Mouse (Mus musculus): ENCODE measurements at regions not wholly inside any gene's neighbourhood (a gene's known extent, or its start where the extent isn't known, plus 50 kb on each side); places are given as distances from the start of the nearest gene placed in this dataset.

DNA sequence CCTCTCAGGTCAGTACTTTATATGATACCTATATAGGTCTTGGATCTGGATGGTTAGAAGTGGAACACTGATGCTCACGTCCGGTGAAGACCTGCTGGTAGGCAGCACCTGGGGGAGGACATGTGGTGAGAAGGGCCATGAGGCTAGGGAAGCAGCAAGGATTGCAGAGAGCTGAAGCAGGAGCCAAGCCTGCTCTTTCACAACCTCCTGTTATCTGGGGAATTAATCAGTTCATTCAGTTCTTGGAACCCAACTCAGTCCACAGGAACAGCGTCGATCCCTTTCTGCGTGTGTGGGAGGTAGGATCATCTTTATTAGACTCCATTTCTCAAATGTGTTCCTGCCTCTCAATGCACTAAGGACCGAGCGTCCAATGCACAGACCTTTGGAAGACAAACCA lies 107.9 kb upstream of the Ofcc1 start:
- no peaks in the 10 kb centered on the region for H3K9me3 ChIP-seq
- 94% methylated on average over 7 of the region's 7 CpGs for WGBS
- ATAC-seq (replicated peaks) = no peak

DNA sequence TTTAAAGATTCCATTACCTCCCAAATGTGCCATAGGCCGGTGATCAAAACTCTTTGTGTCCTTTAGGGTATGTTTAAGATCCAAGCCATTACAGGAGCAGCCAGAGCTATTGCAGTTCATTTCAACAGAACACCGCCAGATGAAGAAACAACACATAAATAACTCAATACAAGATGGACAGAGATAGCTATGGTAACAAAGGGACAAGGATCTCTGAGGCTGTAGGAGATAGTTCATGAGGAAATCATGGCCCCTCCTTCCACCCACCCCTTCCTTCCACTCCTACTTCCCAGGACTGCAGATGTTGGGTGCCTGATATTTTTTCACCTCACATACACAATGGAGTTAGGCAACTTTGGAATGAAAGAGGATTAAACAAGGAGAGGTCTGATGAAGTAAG lies 92.1 kb upstream of the Ofcc1 start:
- no peak overlapping the region for H3K27ac ChIP-seq (replicated peaks)
- no peaks in the 10 kb centered on the region for H3K36me3 ChIP-seq
- no peak overlapping the region for H3K4me2 ChIP-seq (replicated peaks)
- H3K4me3 ChIP-seq = no peak overlapping the region
- H3K9me3 ChIP-seq = no peaks in the 10 kb centered on the region
- H3K9ac ChIP-seq (replicated peaks) = no peak overlapping the region
- WGBS = 98% methylated on average over 2 of the region's 2 CpGs
- H3K27me3 ChIP-seq = no peaks in the 10 kb centered on the region
- H3K4me1 ChIP-seq = no peaks in the 10 kb centered on the region
- no peak for ATAC-seq (replicated peaks)

More for the DNA sequence above, 107.9 kb upstream of the Ofcc1 start:
- no peaks in the 10 kb centered on the region for H3K27me3 ChIP-seq
- no peak overlapping the region for H3K27ac ChIP-seq (replicated peaks)
- no peak overlapping the region for H3K4me2 ChIP-seq (replicated peaks)
- no peaks in the 10 kb centered on the region for H3K36me3 ChIP-seq
- no peak overlapping the region for H3K4me3 ChIP-seq
- no peaks in the 10 kb centered on the region for H3K4me1 ChIP-seq
- H3K9ac ChIP-seq (replicated peaks) = no peak overlapping the region

DNA sequence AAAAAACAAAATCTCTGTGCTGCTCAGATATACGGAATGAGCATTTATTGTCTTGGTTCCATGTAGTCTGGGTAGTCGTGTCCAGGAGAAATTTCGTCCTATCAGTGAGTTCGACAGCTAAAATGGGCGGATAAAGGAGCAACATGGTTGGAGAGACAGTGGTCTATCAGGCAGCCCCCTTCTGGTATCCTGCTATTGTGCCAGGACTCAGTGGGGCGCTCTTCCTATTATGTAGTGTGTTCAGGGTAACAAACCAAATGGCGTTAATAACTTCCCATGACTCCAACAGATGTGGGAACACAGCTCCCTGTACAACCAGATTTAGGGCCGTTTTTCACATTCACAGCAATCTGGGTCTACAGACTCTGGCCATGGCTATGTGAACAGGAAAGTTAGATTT lies 68.6 kb upstream of the Ofcc1 start:
- H3K4me3 ChIP-seq = no peak overlapping the region
- no peaks in the 10 kb centered on the region for H3K9me3 ChIP-seq
- ATAC-seq (replicated peaks) = no peak
- no peak overlapping the region for H3K27ac ChIP-seq (replicated peaks)
- H3K27me3 ChIP-seq = no peaks in the 10 kb centered on the region
- WGBS = 84% methylated on average over 8 of the region's 8 CpGs
- H3K4me2 ChIP-seq (replicated peaks) = no peak overlapping the region
- H3K4me1 ChIP-seq = no peaks in the 10 kb centered on the region
- H3K36me3 ChIP-seq = no peaks in the 10 kb centered on the region
- H3K9ac ChIP-seq (replicated peaks) = no peak overlapping the region

DNA sequence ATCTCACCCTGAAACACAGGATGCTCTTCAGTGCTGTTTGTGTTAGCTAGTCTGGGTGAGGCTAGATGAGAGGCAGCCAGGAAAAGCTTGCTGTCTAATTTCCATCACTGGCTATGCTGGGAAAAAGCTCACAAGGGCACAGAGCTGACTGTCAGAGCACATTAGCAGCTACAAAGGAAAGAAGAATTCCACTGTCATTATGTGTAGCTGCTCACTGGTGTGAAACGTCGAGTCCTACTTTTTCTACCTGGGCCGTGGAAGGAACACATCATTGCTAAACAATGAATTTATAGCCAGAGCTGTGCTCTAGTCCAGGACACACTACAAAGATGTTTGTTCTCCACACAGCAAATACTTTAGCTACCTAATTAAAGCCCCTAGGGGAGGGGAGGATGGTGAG lies 61.8 kb upstream of the Ofcc1 start:
- no peak overlapping the region for H3K4me2 ChIP-seq (replicated peaks)
- H3K27ac ChIP-seq (replicated peaks) = no peak overlapping the region
- H3K27me3 ChIP-seq = no peaks in the 10 kb centered on the region
- no peaks in the 10 kb centered on the region for H3K36me3 ChIP-seq
- no peaks in the 10 kb centered on the region for H3K9me3 ChIP-seq
- no peak overlapping the region for H3K9ac ChIP-seq (replicated peaks)
- WGBS = 62% methylated on average over 3 of the region's 3 CpGs
- no peak overlapping the region for H3K4me3 ChIP-seq
- no peak for ATAC-seq (replicated peaks)
- H3K4me1 ChIP-seq = no peaks in the 10 kb centered on the region

DNA sequence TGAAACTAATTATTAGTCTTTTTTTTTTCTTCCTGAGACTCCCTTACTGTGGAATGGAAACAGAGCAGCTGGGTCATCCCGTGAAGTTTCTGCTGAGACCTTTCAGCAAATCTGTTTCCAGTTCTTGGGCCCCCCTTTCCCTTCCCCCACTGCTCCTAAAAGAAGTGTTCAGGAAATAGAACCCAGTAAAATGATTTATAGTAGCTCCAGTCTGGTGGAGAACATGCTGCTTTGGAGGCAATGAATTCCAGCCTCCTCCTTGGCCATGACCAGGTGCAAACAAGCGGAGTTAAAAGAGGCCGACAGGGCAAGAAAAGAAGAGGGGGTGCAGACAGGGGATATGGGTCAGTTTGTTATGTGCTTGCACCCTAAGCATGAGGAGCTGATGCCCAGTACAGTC lies 56.6 kb upstream of the Ofcc1 start:
- Histone ChIP-seq H3K4me1 (no peaks in the 10 kb centered on the region), H3K36me3 (no peaks in the 10 kb centered on the region), H3K27me3 (no peaks in the 10 kb centered on the region), H3K27ac (replicated peaks) (no peak overlapping the region), H3K4me2 (replicated peaks) (no peak overlapping the region), H3K9ac (replicated peaks) (no peak overlapping the region), H3K4me3 (no peak overlapping the region), H3K9me3 (no peaks in the 10 kb centered on the region)
- 78% methylated on average over 3 of the region's 3 CpGs for WGBS
- no peak for ATAC-seq (replicated peaks)

DNA sequence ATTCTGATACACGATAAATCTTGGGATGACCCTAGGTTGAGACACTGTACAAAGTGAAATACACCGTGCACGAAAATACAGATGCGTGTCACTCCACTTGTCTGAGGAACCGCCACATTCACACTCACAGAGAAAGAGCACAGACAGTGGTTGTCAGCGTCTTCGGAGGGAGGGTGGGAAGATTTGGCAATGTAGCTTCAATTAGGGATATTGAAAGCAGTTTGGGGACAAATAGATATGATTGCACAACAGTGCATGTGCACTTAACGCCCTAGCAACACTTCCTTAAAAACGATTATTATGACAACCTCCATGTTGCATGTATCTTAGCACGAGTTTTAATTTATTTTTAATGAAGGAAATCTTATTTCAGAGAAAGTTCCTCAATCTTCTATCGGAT lies 51.8 kb upstream of the Ofcc1 start:
- Histone ChIP-seq H3K27me3 (no peaks in the 10 kb centered on the region), H3K4me3 (no peak overlapping the region), H3K9ac (replicated peaks) (no peak overlapping the region), H3K27ac (replicated peaks) (no peak overlapping the region), H3K36me3 (no peaks in the 10 kb centered on the region), H3K4me1 (no peaks in the 10 kb centered on the region), H3K9me3 (no peaks in the 10 kb centered on the region), H3K4me2 (replicated peaks) (no peak overlapping the region)
- no peak for ATAC-seq (replicated peaks)
- WGBS = 92% methylated on average over 11 of the region's 11 CpGs
